Mouse (Mus musculus) naive thymus-derived CD4-positive, alpha-beta T cell, adult 2 months (primary cell): Measurements from ENCODE around the gene Fam71e2.
"Not testable (repeated sequence)": the region's sequence is repeated elsewhere in the genome, so short reads cannot be mapped to it uniquely, and the experiment has no call there.

Experiments
- DNase-seq: peaks from one replicate; pipeline ENCODE4 v3.0.0-alpha.2; 2011; ENCODE audit warnings: low read depth

The Fam71e2 gene

GRCm38 (mm10) chr7:4771202-4771601, at the start of gene Fam71e2:
Gene Fam71e2 (minus strand): TSS chr7:4771302.
- no peak for DNase-seq

- DNase-seq, result peak; percentile 80
These were observed 45.5 kb upstream of the Fam71e2 start for GRCm38 (mm10) chr7:4816559-4816958.

GRCm38 (mm10) chr7:4813105-4813791, 42.1 kb upstream of the Fam71e2 start:
- DNase-seq, result no peak

GRCm38 (mm10) chr7:4812303-4813104, 41.4 kb upstream of the Fam71e2 start, which contains the start of gene Ube2s:
Gene Ube2s (minus strand): TSS chr7:4812590.
- peak; percentile 99 for DNase-seq

GRCm38 (mm10) chr7:4811842-4812302, 40.8 kb upstream of the Fam71e2 start:
- DNase-seq, result peak; percentile 68

GRCm38 (mm10) chr7:4811131-4811530, 40.0 kb upstream of the Fam71e2 start:
- DNase-seq, result not testable (repeated sequence)

- DNase-seq, result peak; percentile 80
These were observed 35.6 kb upstream of the Fam71e2 start for GRCm38 (mm10) chr7:4806716-4807115.

- no peak for DNase-seq
These were observed 31.1 kb upstream of the Fam71e2 start for GRCm38 (mm10) chr7:4802247-4802646.

GRCm38 (mm10) chr7:4795767-4796433, 24.8 kb upstream of the Fam71e2 start:
- DNase-seq, result peak; percentile 70

GRCm38 (mm10) chr7:4794631-4795168, 23.6 kb upstream of the Fam71e2 start:
- no peak for DNase-seq

GRCm38 (mm10) chr7:4793674-4794073, 22.6 kb upstream of the Fam71e2 start:
- no peak for DNase-seq

- not testable (repeated sequence) for DNase-seq
These were observed 22.1 kb upstream of the Fam71e2 start for GRCm38 (mm10) chr7:4793248-4793647.

- DNase-seq, result peak; percentile 97
These were observed 21.4 kb upstream of the Fam71e2 start, which contains the start of gene Rpl28 for GRCm38 (mm10) chr7:4792278-4793212. Gene Rpl28 (plus strand): TSS chr7:4792874.

- DNase-seq, result peak; percentile 55
These were observed 18.4 kb upstream of the Fam71e2 start, which contains the start of gene Tmem238 for GRCm38 (mm10) chr7:4789436-4789935. Gene Tmem238 (minus strand): TSS chr7:4789656.

- DNase-seq, result peak; percentile 64
These were observed 17.7 kb upstream of the Fam71e2 start for GRCm38 (mm10) chr7:4788499-4789435.

GRCm38 (mm10) chr7:4783667-4784268, 12.7 kb upstream of the Fam71e2 start:
- no peak for DNase-seq

- no peak for DNase-seq
These were observed 11.7 kb upstream of the Fam71e2 start, which contains the start of the genes Il11 and Tmem190 for GRCm38 (mm10) chr7:4782759-4783158. Gene Il11 (minus strand): TSS chr7:4782859. Gene Tmem190 (plus strand): TSS chr7:4782937.

- no peak for DNase-seq
These were observed 11.0 kb upstream of the Fam71e2 start for GRCm38 (mm10) chr7:4782130-4782529.

- no peak for DNase-seq
These were observed 8.8 kb upstream of the Fam71e2 start for GRCm38 (mm10) chr7:4779921-4780320.
